Mouse (Mus musculus): ENCODE results near the gene Mcat. TPM values are rescaled to one million over a fixed set of nuclear protein-coding genes. Genes with fewer than 3 reads are reported as not detected.

The Mcat gene
- polyA plus RNA-seq, 1 experiment, result not detected

- TF ChIP-seq POLR2A (IDR thresholded peaks at IDR 0.05; ENCODE audit: insufficient read depth, low read depth, low read length), result no peak
- TF ChIP-seq CTCF (IDR thresholded peaks at IDR 0.05; ENCODE audit: insufficient read depth, low read depth, low read length), result no peak
- 74% methylated on average over 8 of the region's 8 CpGs for WGBS
- Histone ChIP-seq H3K4me3 (ENCODE audit: insufficient read depth, low read depth, low read length) (no peak overlapping the region), H3K4me1 (ENCODE audit: control insufficient read depth, insufficient read depth, low read length) (no peaks in the 10 kb centered on the region), H3K27ac (ENCODE audit: insufficient read depth, low read depth, low read length) (no peak overlapping the region)
These were observed 20.0 kb upstream of the Mcat start for GRCm38 (mm10) chr15:83583419-83584156.

DNA sequence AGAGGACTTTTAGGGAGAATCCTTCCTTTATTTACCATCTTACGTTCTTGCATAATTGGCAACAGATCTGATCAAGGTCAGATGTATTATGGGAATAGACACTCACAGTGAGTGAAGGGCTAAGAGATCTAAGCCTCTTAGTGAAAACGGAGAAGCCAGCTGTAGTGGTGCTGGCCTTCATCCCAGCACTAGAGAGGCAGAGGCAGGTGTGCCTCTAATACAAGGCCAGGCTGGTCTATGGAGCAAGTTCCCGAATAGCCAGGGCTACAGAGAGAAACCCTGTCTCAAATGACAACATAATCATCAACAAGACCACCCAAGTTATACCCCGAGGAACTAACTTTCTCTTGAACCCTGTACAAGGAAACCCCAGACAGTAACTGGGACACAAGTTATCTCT is 19.3 kb upstream of the Mcat start:
- TF ChIP-seq POLR2A (IDR thresholded peaks at IDR 0.05; ENCODE audit: insufficient read depth, low read depth, low read length), result no peak
- H3K4me1 ChIP-seq (ENCODE audit: control insufficient read depth, insufficient read depth, low read length), result no peaks in the 10 kb centered on the region
- 56% methylated on average over 4 of the region's 4 CpGs for WGBS
- no peak overlapping the region for H3K4me3 ChIP-seq (ENCODE audit: insufficient read depth, low read depth, low read length)
- H3K27ac ChIP-seq (ENCODE audit: insufficient read depth, low read depth, low read length), result no peak overlapping the region

- Histone ChIP-seq H3K27ac (ENCODE audit: insufficient read depth, low read depth, low read length) (no peak overlapping the region), H3K4me1 (ENCODE audit: control insufficient read depth, insufficient read depth, low read length) (no peaks in the 10 kb centered on the region), H3K4me3 (ENCODE audit: insufficient read depth, low read depth, low read length) (no peak overlapping the region)
- 95% methylated on average over 9 of the region's 9 CpGs for WGBS
- no peak for TF ChIP-seq CTCF (IDR thresholded peaks at IDR 0.05; ENCODE audit: insufficient read depth, low read depth, low read length)
These were observed 13.1 kb upstream of the Mcat start for GRCm38 (mm10) chr15:83576651-83577050.

DNA sequence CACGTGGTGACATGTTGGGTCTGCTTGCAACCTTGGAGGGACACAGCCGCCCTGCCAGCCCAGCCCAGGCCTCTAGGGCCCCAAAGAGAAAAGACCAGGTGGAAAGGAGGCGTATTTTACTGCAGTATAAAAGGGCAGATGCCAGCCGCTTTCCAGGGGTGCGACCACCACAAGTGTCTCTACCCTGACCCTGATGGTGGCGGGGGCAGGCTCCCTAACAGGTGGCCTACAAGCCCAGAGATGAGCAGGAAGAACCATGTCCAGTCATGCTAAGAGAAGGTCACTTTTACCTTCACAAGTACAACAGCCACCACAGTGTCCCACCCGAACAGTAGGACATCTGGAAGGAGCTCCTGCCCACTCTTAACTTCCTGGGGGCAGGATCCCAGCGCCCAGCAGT is 12.0 kb upstream of the Mcat start:
- WGBS, result 93% methylated on average over 8 of the region's 8 CpGs
- Histone ChIP-seq H3K4me3 (ENCODE audit: insufficient read depth, low read depth, low read length) (no peak overlapping the region), H3K4me1 (ENCODE audit: control insufficient read depth, insufficient read depth, low read length) (no peaks in the 10 kb centered on the region), H3K27ac (ENCODE audit: insufficient read depth, low read depth, low read length) (no peak overlapping the region)
- no peak for TF ChIP-seq POLR2A (IDR thresholded peaks at IDR 0.05; ENCODE audit: insufficient read depth, low read depth, low read length)
- TF ChIP-seq CTCF (IDR thresholded peaks at IDR 0.05; ENCODE audit: insufficient read depth, low read depth, low read length), result no peak

- WGBS, result 84% methylated on average over 6 of the region's 6 CpGs
- TF ChIP-seq CTCF (IDR thresholded peaks at IDR 0.05; ENCODE audit: insufficient read depth, low read depth, low read length) (no peak), POLR2A (IDR thresholded peaks at IDR 0.05; ENCODE audit: insufficient read depth, low read depth, low read length) (no peak)
- no peak overlapping the region for H3K27ac ChIP-seq (ENCODE audit: insufficient read depth, low read depth, low read length)
- H3K4me3 ChIP-seq (ENCODE audit: insufficient read depth, low read depth, low read length), result no peak overlapping the region
- H3K4me1 ChIP-seq (ENCODE audit: control insufficient read depth, insufficient read depth, low read length), result no peaks in the 10 kb centered on the region
These were observed 11.3 kb upstream of the Mcat start for GRCm38 (mm10) chr15:83574731-83575351.

DNA sequence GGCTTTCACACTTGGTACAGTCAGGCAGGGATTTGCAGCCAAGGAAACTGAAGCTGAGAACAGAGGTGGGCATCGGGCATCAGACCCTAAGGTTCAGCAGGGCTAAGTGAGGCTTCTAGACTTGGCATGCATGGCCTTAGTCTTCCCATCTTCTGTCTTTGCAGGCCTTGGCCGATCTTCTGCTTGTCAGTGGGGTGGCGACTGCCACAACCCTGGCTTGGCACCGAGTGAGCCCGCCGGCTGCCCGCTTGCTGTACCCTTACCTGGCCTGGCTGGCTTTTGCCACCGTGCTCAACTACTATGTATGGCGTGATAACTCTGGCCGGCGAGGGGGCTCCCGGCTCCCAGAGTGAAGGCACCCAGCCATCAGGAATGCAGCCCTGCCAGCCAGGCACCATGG is 10.0 kb upstream of the Mcat start:
- WGBS, result 94% methylated on average over 12 of the region's 12 CpGs
- TF ChIP-seq POLR2A (IDR thresholded peaks at IDR 0.05; ENCODE audit: insufficient read depth, low read depth, low read length) (no peak), CTCF (IDR thresholded peaks at IDR 0.05; ENCODE audit: insufficient read depth, low read depth, low read length) (no peak)
- Histone ChIP-seq H3K27ac (ENCODE audit: insufficient read depth, low read depth, low read length) (no peak overlapping the region), H3K4me3 (ENCODE audit: insufficient read depth, low read depth, low read length) (no peak overlapping the region), H3K4me1 (ENCODE audit: control insufficient read depth, insufficient read depth, low read length) (no peaks in the 10 kb centered on the region)

- Histone ChIP-seq H3K27ac (ENCODE audit: insufficient read depth, low read depth, low read length) (no peak overlapping the region), H3K4me3 (ENCODE audit: insufficient read depth, low read depth, low read length) (no peak overlapping the region), H3K4me1 (ENCODE audit: control insufficient read depth, insufficient read depth, low read length) (no peaks in the 10 kb centered on the region)
- no peak for TF ChIP-seq POLR2A (IDR thresholded peaks at IDR 0.05; ENCODE audit: insufficient read depth, low read depth, low read length)
- TF ChIP-seq CTCF (IDR thresholded peaks at IDR 0.05; ENCODE audit: insufficient read depth, low read depth, low read length), result no peak
- 85% methylated on average over 4 of the region's 4 CpGs for WGBS
These were observed 8.5 kb upstream of the Mcat start for GRCm38 (mm10) chr15:83572132-83572531.

- no peak for TF ChIP-seq POLR2A (IDR thresholded peaks at IDR 0.05; ENCODE audit: insufficient read depth, low read depth, low read length)
These were observed 8.0 kb upstream of the Mcat start for GRCm38 (mm10) chr15:83571636-83572035.

DNA sequence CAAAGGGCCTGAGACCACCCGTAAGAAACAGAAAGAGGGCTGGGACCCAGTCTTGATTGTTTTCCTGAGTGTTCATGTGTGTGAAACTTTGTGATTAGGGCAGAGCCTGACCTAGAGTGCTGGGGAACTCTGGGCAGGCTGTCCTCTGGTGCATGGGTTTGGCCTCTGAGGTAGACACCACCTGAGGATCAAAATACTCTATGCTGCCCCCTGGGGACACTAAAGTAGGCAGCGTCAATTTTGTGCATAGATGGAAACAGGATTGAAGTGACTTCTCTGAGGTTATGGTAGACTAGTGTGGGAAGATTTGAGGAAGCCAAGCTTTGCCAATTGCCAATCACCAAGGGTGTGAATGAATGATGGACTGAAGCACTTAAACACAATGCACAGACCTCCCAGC is 7.1 kb upstream of the Mcat start:
- 68% methylated on average over 2 of the region's 2 CpGs for WGBS
- TF ChIP-seq POLR2A (IDR thresholded peaks at IDR 0.05; ENCODE audit: insufficient read depth, low read depth, low read length), result no peak
- TF ChIP-seq CTCF (IDR thresholded peaks at IDR 0.05; ENCODE audit: insufficient read depth, low read depth, low read length), result no peak
- Histone ChIP-seq H3K4me1 (ENCODE audit: control insufficient read depth, insufficient read depth, low read length) (no peaks in the 10 kb centered on the region), H3K4me3 (ENCODE audit: insufficient read depth, low read depth, low read length) (no peak overlapping the region), H3K27ac (ENCODE audit: insufficient read depth, low read depth, low read length) (no peak overlapping the region)

More at GRCm38 (mm10) chr15:83571636-83572035, 8.0 kb upstream of the Mcat start:
- H3K27ac ChIP-seq (ENCODE audit: insufficient read depth, low read depth, low read length), result no peak overlapping the region
- H3K4me1 ChIP-seq (ENCODE audit: control insufficient read depth, insufficient read depth, low read length), result no peaks in the 10 kb centered on the region
- H3K4me3 ChIP-seq (ENCODE audit: insufficient read depth, low read depth, low read length), result no peak overlapping the region
- WGBS, result 82% methylated on average over 5 of the region's 5 CpGs

Data from olfactory bulb, adult 2 months (tissue).